Mouse (Mus musculus) bone marrow, adult 2 months (tissue): ENCODE measurements at regions not wholly inside any gene's neighbourhood (a gene's known extent, or its start where the extent isn't known, plus 50 kb on each side); places are given as distances from the start of the nearest gene placed in this dataset.

Source experiments
- H3K27ac ChIP-seq: fragments of 200-500 bp; 2 replicates; pipeline ENCODE4 v1.5.1; 2012; ENCODE audit warnings: low read depth, mild to moderate bottlenecking, control low read depth, inconsistent platforms, low read length; ENCODE audit not compliant: control insufficient read depth, poor library complexity, insufficient read depth
- H3K4me1 ChIP-seq: fragments of 200-500 bp; 2 replicates; pipeline ENCODE4 v1.6.1; 2011; ENCODE audit warnings: low read length; ENCODE audit not compliant: control insufficient read depth, insufficient read depth
- H3K4me3 ChIP-seq: fragments of 200-500 bp; replicated peaks from 2 replicates; pipeline ENCODE3; 2011; ENCODE audit warnings: mild to moderate bottlenecking, low read depth, low read length, control low read depth; ENCODE audit not compliant: control insufficient read depth
- CTCF ChIP-seq: fragments of 200-500 bp; IDR thresholded peaks from 2 replicates; pipeline ENCODE4 v1.5.1; 2011; ENCODE audit warnings: low read length, control low read depth; ENCODE audit not compliant: control insufficient read depth, insufficient read depth
- POLR2A ChIP-seq: fragments of 200-500 bp; IDR thresholded peaks from 2 replicates; pipeline ENCODE4 v1.6.1; 2011; ENCODE audit warnings: low read depth, mild to moderate bottlenecking, control low read depth, low read length, borderline replicate concordance; ENCODE audit not compliant: control insufficient read depth
- WGBS: fragments of 180-500 bp; shearing (Covaris S2); methylation state at CpG from one replicate; pipeline ENCODE4 v1.1.7; 2018; 5-methylcytosine and 5-hydroxymethylcytosine counted together

- TF ChIP-seq POLR2A (no peak), CTCF (no peak)
- 72% methylated on average over 5 of the region's 5 CpGs for WGBS
- Histone ChIP-seq H3K27ac (no peak overlapping the region), H3K4me3 (no peak overlapping the region), H3K4me1 (no peaks in the 10 kb centered on the region)
Measured at GRCm38 (mm10) chr9:100307765-100308164, 178.8 kb downstream of the Il20rb start.

- no peak overlapping the region for H3K4me3 ChIP-seq
- no peak overlapping the region for H3K27ac ChIP-seq
- WGBS, result 57% methylated on average over 2 of the region's 2 CpGs
- no peak for TF ChIP-seq POLR2A
- no peak for TF ChIP-seq CTCF
- H3K4me1 ChIP-seq, result no peaks in the 10 kb centered on the region
Measured at GRCm38 (mm10) chr9:100307364-100307763, 179.2 kb downstream of the Il20rb start.

- Histone ChIP-seq H3K27ac (no peak overlapping the region), H3K4me1 (no peaks in the 10 kb centered on the region), H3K4me3 (no peak overlapping the region)
- 81% methylated on average over 6 of the region's 6 CpGs for WGBS
- TF ChIP-seq CTCF (no peak), POLR2A (no peak)
Measured at GRCm38 (mm10) chr9:100303762-100304161, 182.8 kb downstream of the Il20rb start.

- H3K27ac ChIP-seq, result no peak overlapping the region
- 66% methylated on average over 12 of the region's 12 CpGs for WGBS
- TF ChIP-seq CTCF, result peak; percentile 40; the same call in 1 of the 2 replicates
- no peak for TF ChIP-seq POLR2A
- H3K4me3 ChIP-seq, result no peak overlapping the region
- H3K4me1 ChIP-seq, result no peaks in the 10 kb centered on the region
Measured at GRCm38 (mm10) chr9:100301613-100302012, 185.0 kb downstream of the Il20rb start.

- WGBS, result 74% methylated on average over 13 of the region's 13 CpGs
- Histone ChIP-seq H3K4me1 (no peaks in the 10 kb centered on the region), H3K27ac (no peak overlapping the region), H3K4me3 (no peak overlapping the region)
- TF ChIP-seq POLR2A (no peak), CTCF (no peak)
Measured at GRCm38 (mm10) chr9:100277361-100277760, 209.2 kb downstream of the Il20rb start.

- no peak overlapping the region for H3K27ac ChIP-seq
- no peak overlapping the region for H3K4me3 ChIP-seq
- H3K4me1 ChIP-seq, result no peaks in the 10 kb centered on the region
- TF ChIP-seq CTCF, result no peak
- TF ChIP-seq POLR2A, result no peak
- WGBS, result 51% methylated on average over 16 of the region's 16 CpGs
Measured at GRCm38 (mm10) chr9:100266528-100267387, 219.8 kb downstream of the Il20rb start.

- WGBS, result 78% methylated on average over 10 of the region's 10 CpGs
Measured at GRCm38 (mm10) chr9:100252409-100252808, 234.2 kb downstream of the Il20rb start.

More at GRCm38 (mm10) chr9:100252409-100252808, 234.2 kb downstream of the Il20rb start:
- TF ChIP-seq POLR2A (no peak), CTCF (no peak)
- H3K27ac ChIP-seq, result no peak overlapping the region
- no peaks in the 10 kb centered on the region for H3K4me1 ChIP-seq
- H3K4me3 ChIP-seq, result no peak overlapping the region
